15 mouse cellular contexts compared by ENCODE assay signal in genomic region chr19:28733781-28734180, GRCm38 (mm10).
"Had no signal": no experiment of that assay in that cellular context is flagged by ENCODE, and none has a peak within 500 bp of the region (broad histone marks: within the 10 kb centered on the region; RNA-seq: fewer than 3 reads in every experiment).

No protein-coding gene starts in this region.

- DNase-seq: gastrocnemius, adult 2 months; gastrocnemius, postnatal 14 days; gastrocnemius, postnatal 36 days; heart, adult 2 months; heart, postnatal 14 days; heart, postnatal 36 days; kidney, adult 11 months; kidney, adult 2 months; kidney, adult 9 months; kidney, postnatal 14 days; kidney, postnatal 36 days; layer of hippocampus, adult 9-11 months; layer of hippocampus, postnatal 36 days; liver; liver, embryonic 13.5 days had no signal
